Mouse (Mus musculus) bone marrow, adult 2 months (tissue): Measurements from ENCODE around the gene Gng3.

Experiments
- CTCF ChIP-seq: fragments of 200-500 bp; IDR thresholded peaks from 2 replicates; pipeline ENCODE4 v1.5.1; 2011; ENCODE audit warnings: low read length, control low read depth; ENCODE audit not compliant: control insufficient read depth, insufficient read depth
- POLR2A ChIP-seq: fragments of 200-500 bp; IDR thresholded peaks from 2 replicates; pipeline ENCODE4 v1.6.1; 2011; ENCODE audit warnings: low read depth, mild to moderate bottlenecking, control low read depth, low read length, borderline replicate concordance; ENCODE audit not compliant: control insufficient read depth

DNA sequence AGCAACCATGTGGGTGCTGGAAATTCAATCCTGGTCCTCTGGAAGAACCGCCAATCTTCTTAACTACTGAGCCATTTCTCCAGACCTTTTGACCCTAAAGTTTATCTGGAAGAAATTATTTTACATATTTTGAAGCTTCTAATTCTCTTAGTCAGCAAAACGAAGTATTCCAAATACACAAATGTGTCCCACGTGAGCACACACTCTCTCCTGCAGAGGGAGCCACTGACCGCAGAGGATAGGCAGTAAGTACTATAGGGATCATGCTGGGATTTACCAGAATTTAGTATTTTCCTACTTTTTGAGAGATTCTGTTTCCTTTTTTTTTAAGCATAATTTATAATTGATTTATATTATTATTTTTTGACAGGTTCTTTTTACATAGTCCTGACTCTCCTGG, 18.7 kb upstream of the Gng3 start:
- TF ChIP-seq CTCF (peak; percentile 75), POLR2A (no peak)
